Mouse (Mus musculus): ENCODE measurements around the gene H2-T22. TPM values are rescaled to one million over a fixed set of nuclear protein-coding genes. Genes with fewer than 3 reads are reported as not detected.
"Not testable (repeated sequence)": the region's sequence is repeated elsewhere in the genome, so short reads cannot be mapped to it uniquely, and the experiment has no call there.

H2-T22 gene
- 10 to 100 TPM in 1 of 2 experiments, 1 to 10 TPM in 1; 7.4 to 10.6 TPM for total RNA-seq (2021)
- 23.4 and 23.8 TPM in 2 replicates for polyA plus RNA-seq (2012; rRNA removed)
- long read RNA-seq, partial matches to known transcripts: 1 of 5 reads
- long read RNA-seq, other reads (novel, unspliced or antisense): 1 of 5 reads

- H3K79me2 ChIP-seq (replicated peaks; ENCODE audit: control insufficient read depth, insufficient read depth, low read length); H3K4me1 ChIP-seq (ENCODE audit: control insufficient read depth, insufficient read depth, low read length); H3K36me3 ChIP-seq (ENCODE audit: control insufficient read depth, insufficient read depth, low read length); H3K27me3 ChIP-seq (ENCODE audit: control insufficient read depth, insufficient read depth, low read length): not testable (repeated sequence)
- peak; percentile 97 for TF ChIP-seq POLR2A (IDR thresholded peaks at IDR 0.05; ENCODE audit: insufficient read depth, low read depth, low read length)
- H3K9ac ChIP-seq (ENCODE audit: low read depth, low read length): peak within 1 kb of the TSS; percentile 77
- H3K27ac ChIP-seq: peak within 1 kb of the TSS; percentile 85
- peak; percentile 77 to 84 for DNase-seq
- peak within 1 kb of the TSS; percentile 60 for H3K4me3 ChIP-seq
- intact Hi-C loops (cut with DNase I): loop anchor here (10.0 kb wide), 1 partner anchor 218 kb away; the partner anchor contains the start of genes Flot1 and Ier3
- whole genome bisulfite sequencing: 1% methylated on average over 12 of the region's 12 CpGs
Observed at GRCm38 (mm10) chr17:36042610-36043169, at the start of gene H2-T22, which contains the start of gene Gm6034. TSS of gene H2-T22 (minus strand) at chr17:36042747. TSS of gene Gm6034 (plus strand) at chr17:36042961.

- no CpG with 5 or more reads among the region's 2 CpGs for WGBS
- H3K79me2 ChIP-seq (replicated peaks; ENCODE audit: control insufficient read depth, insufficient read depth, low read length); DNase-seq; H3K4me1 ChIP-seq (ENCODE audit: control insufficient read depth, insufficient read depth, low read length); H3K4me3 ChIP-seq; H3K36me3 ChIP-seq (ENCODE audit: control insufficient read depth, insufficient read depth, low read length); H3K27ac ChIP-seq; intact Hi-C loops (cut with DNase I); H3K9ac ChIP-seq (ENCODE audit: low read depth, low read length); H3K27me3 ChIP-seq (ENCODE audit: control insufficient read depth, insufficient read depth, low read length): not testable (repeated sequence)
Observed at GRCm38 (mm10) chr17:36091933-36092332, 49.4 kb upstream of the H2-T22 start.

- 72% methylated on average over 1 of the region's 1 CpGs for WGBS
- DNase-seq; H3K4me3 ChIP-seq; intact Hi-C loops (cut with DNase I); H3K27me3 ChIP-seq (ENCODE audit: control insufficient read depth, insufficient read depth, low read length); H3K27ac ChIP-seq; H3K4me1 ChIP-seq (ENCODE audit: control insufficient read depth, insufficient read depth, low read length); H3K36me3 ChIP-seq (ENCODE audit: control insufficient read depth, insufficient read depth, low read length); H3K79me2 ChIP-seq (replicated peaks; ENCODE audit: control insufficient read depth, insufficient read depth, low read length); H3K9ac ChIP-seq (ENCODE audit: low read depth, low read length): not testable (repeated sequence)
Observed at GRCm38 (mm10) chr17:36085976-36086375, 43.4 kb upstream of the H2-T22 start.

GRCm38 (mm10) chr17:36083870-36084451 is 41.4 kb upstream of the H2-T22 start:
- H3K4me3 ChIP-seq: peak overlapping the region; percentile 54
- H3K79me2 ChIP-seq (replicated peaks; ENCODE audit: control insufficient read depth, insufficient read depth, low read length): no peaks in the 10 kb centered on the region
- no peak overlapping the region for H3K27ac ChIP-seq
- DNase-seq: no peak
- under 1% methylated on average over 42 of the region's 42 CpGs for WGBS
- intact Hi-C loops (cut with DNase I): loop anchor here (5.0 kb wide), 1 partner anchor 103 kb away; no protein-coding TSS in a partner anchor
- no peaks in the 10 kb centered on the region for H3K36me3 ChIP-seq (ENCODE audit: control insufficient read depth, insufficient read depth, low read length)
- TF ChIP-seq CTCF (IDR thresholded peaks at IDR 0.05): no peak
- no peak for TF ChIP-seq EP300 (IDR thresholded peaks at IDR 0.05; ENCODE audit: insufficient read depth, low read depth, low read length)
- no peak for TF ChIP-seq POLR2A (IDR thresholded peaks at IDR 0.05; ENCODE audit: insufficient read depth, low read depth, low read length)
- peak overlapping the region; percentile 34 for H3K9ac ChIP-seq (ENCODE audit: low read depth, low read length)
- H3K27me3 ChIP-seq (ENCODE audit: control insufficient read depth, insufficient read depth, low read length): peaks cover 5% of the 10 kb centered on the region; the same call in 1 of the 2 replicates
- no peaks in the 10 kb centered on the region for H3K4me1 ChIP-seq (ENCODE audit: control insufficient read depth, insufficient read depth, low read length)

- TF ChIP-seq CTCF (IDR thresholded peaks at IDR 0.05) (no peak), EP300 (IDR thresholded peaks at IDR 0.05; ENCODE audit: insufficient read depth, low read depth, low read length) (no peak), POLR2A (IDR thresholded peaks at IDR 0.05; ENCODE audit: insufficient read depth, low read depth, low read length) (no peak)
- peak overlapping the region; percentile 54 for H3K4me3 ChIP-seq
- peak; percentile 40 to 42 for DNase-seq
- H3K9ac ChIP-seq (ENCODE audit: low read depth, low read length): 0 out of 2 replicates have a peak overlapping the region, but pooled peaks have one; percentile 13
- no peaks in the 10 kb centered on the region for H3K4me1 ChIP-seq (ENCODE audit: control insufficient read depth, insufficient read depth, low read length)
- no peak overlapping the region for H3K27ac ChIP-seq
- no peaks in the 10 kb centered on the region for H3K36me3 ChIP-seq (ENCODE audit: control insufficient read depth, insufficient read depth, low read length)
- no peaks in the 10 kb centered on the region for H3K79me2 ChIP-seq (replicated peaks; ENCODE audit: control insufficient read depth, insufficient read depth, low read length)
- intact Hi-C loops (cut with DNase I): loop anchor here (5.0 kb wide), 1 partner anchor 104 kb away; no protein-coding TSS in a partner anchor
- 1% methylated on average over 46 of the region's 46 CpGs for WGBS
- H3K27me3 ChIP-seq (ENCODE audit: control insufficient read depth, insufficient read depth, low read length): peaks cover 5% of the 10 kb centered on the region; the same call in 1 of the 2 replicates
Observed at GRCm38 (mm10) chr17:36083266-36083869, 40.8 kb upstream of the H2-T22 start.

GRCm38 (mm10) chr17:36082519-36083232 is 40.1 kb upstream of the H2-T22 start:
- DNase-seq; H3K9ac ChIP-seq (ENCODE audit: low read depth, low read length); H3K36me3 ChIP-seq (ENCODE audit: control insufficient read depth, insufficient read depth, low read length); H3K4me1 ChIP-seq (ENCODE audit: control insufficient read depth, insufficient read depth, low read length); H3K79me2 ChIP-seq (replicated peaks; ENCODE audit: control insufficient read depth, insufficient read depth, low read length); H3K27ac ChIP-seq; H3K27me3 ChIP-seq (ENCODE audit: control insufficient read depth, insufficient read depth, low read length): not testable (repeated sequence)
- H3K4me3 ChIP-seq: peak overlapping the region; percentile 54; the same call in 1 of the 2 replicates
- WGBS: 29% methylated on average over 6 of the region's 6 CpGs
- intact Hi-C loops (cut with DNase I): loop anchor here (5.0 kb wide), 1 partner anchor 105 kb away; no protein-coding TSS in a partner anchor

GRCm38 (mm10) chr17:36081901-36082300 is 39.4 kb upstream of the H2-T22 start:
- not testable (repeated sequence) for H3K27me3 ChIP-seq (ENCODE audit: control insufficient read depth, insufficient read depth, low read length); H3K27ac ChIP-seq; H3K79me2 ChIP-seq (replicated peaks; ENCODE audit: control insufficient read depth, insufficient read depth, low read length); H3K4me3 ChIP-seq; H3K4me1 ChIP-seq (ENCODE audit: control insufficient read depth, insufficient read depth, low read length); H3K9ac ChIP-seq (ENCODE audit: low read depth, low read length); H3K36me3 ChIP-seq (ENCODE audit: control insufficient read depth, insufficient read depth, low read length); DNase-seq
- intact Hi-C loops (cut with DNase I): loop anchor here (5.0 kb wide), 1 partner anchor 105 kb away; no protein-coding TSS in a partner anchor
